Mouse (Mus musculus): ENCODE measurements at regions not wholly inside any gene's neighbourhood (a gene's known extent, or its start where the extent isn't known, plus 50 kb on each side); places are given as distances from the start of the nearest gene placed in this dataset.

DNA sequence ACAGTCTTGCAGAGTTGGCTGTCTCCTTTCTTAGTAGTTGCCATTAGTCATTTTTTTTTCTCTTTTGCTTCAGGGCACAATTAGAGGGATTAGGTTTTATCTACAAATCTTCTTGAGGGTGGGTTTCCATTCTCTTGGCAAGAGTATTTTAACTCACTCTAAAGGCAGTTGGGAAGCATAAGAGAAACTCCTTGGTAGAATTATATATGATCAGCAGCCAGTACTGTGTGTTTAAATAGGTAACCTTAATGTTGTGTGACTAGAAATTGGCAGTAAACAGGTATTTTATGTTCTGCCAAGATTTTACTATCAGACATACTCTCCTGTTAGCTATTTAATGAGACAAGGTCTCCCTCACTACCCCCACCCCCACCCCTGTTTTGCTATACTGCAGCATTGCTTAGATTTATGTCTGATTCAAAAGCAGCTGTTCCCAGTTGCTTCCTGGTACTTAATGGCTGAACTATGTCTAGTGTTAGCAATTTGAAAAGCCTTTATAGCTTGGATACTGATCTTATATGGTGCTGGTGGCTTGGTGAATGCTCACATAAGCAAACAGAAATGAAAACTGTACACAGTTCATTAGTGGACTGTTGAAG lies 378.2 kb downstream of the Olfm4 start:
- TF ChIP-seq POLR2A (IDR thresholded peaks at IDR 0.05; ENCODE audit: low read depth, low read length), result no peak
- TF ChIP-seq CTCF (IDR thresholded peaks at IDR 0.05; ENCODE audit: borderline replicate concordance, insufficient read depth, low read length), result no peak
